Mouse (Mus musculus): ENCODE data around the gene Pacsin2. TPM values are rescaled to one million over a fixed set of nuclear protein-coding genes. Genes with fewer than 3 reads are reported as not detected.

Pacsin2 gene
- total RNA-seq, 2 experiments from 2014 or later, result 232 to 280 TPM

GRCm38 (mm10) chr15:83452219-83452760 is 12.1 kb downstream of the Pacsin2 start:
- DNase-seq, result no peak

GRCm38 (mm10) chr15:83451621-83452210 is 12.7 kb downstream of the Pacsin2 start:
- DNase-seq, result peak; percentile 76 to 86

GRCm38 (mm10) chr15:83450007-83450406 is 14.4 kb downstream of the Pacsin2 start:
- no peak for DNase-seq

GRCm38 (mm10) chr15:83448646-83449045 is 15.8 kb downstream of the Pacsin2 start:
- no peak for DNase-seq

GRCm38 (mm10) chr15:83447791-83448544 is 16.4 kb downstream of the Pacsin2 start:
- DNase-seq, result no peak

GRCm38 (mm10) chr15:83445908-83446307 is 18.5 kb downstream of the Pacsin2 start:
- DNase-seq, result no peak

GRCm38 (mm10) chr15:83445383-83445782 is 19.0 kb downstream of the Pacsin2 start:
- no peak for DNase-seq

- peak in 1 of 2 experiments; percentile 48 for DNase-seq
Observed at GRCm38 (mm10) chr15:83444425-83444824, 20.0 kb downstream of the Pacsin2 start.

GRCm38 (mm10) chr15:83442495-83443037 is 21.8 kb downstream of the Pacsin2 start:
- no peak for DNase-seq

GRCm38 (mm10) chr15:83440726-83441125 is 23.7 kb downstream of the Pacsin2 start:
- DNase-seq, result no peak

GRCm38 (mm10) chr15:83436541-83436940 is 27.9 kb downstream of the Pacsin2 start:
- DNase-seq, result no peak

- no peak for DNase-seq
Observed at GRCm38 (mm10) chr15:83435324-83436090, 28.9 kb downstream of the Pacsin2 start.

GRCm38 (mm10) chr15:83434692-83435091 is 29.7 kb downstream of the Pacsin2 start:
- no peak for DNase-seq

GRCm38 (mm10) chr15:83433344-83433743 is 31.1 kb downstream of the Pacsin2 start:
- DNase-seq, result no peak

GRCm38 (mm10) chr15:83432231-83433031 is 32.0 kb downstream of the Pacsin2 start:
- peak; percentile 79 to 86 for DNase-seq

- DNase-seq, result no peak
Observed at GRCm38 (mm10) chr15:83430986-83431763, 33.2 kb downstream of the Pacsin2 start.

- no peak for DNase-seq
Observed at GRCm38 (mm10) chr15:83430419-83430818, 34.0 kb downstream of the Pacsin2 start.

- no peak for DNase-seq
Observed at GRCm38 (mm10) chr15:83428586-83428985, 35.8 kb downstream of the Pacsin2 start.

- no peak for DNase-seq
Observed at GRCm38 (mm10) chr15:83427294-83428163, 36.9 kb downstream of the Pacsin2 start.

- peak in 1 of 2 experiments; percentile 72 for DNase-seq
Observed at GRCm38 (mm10) chr15:83425794-83426193, 38.6 kb downstream of the Pacsin2 start.
